Mouse (Mus musculus): ENCODE data around the gene Rnf207. TPM values are rescaled to one million over a fixed set of nuclear protein-coding genes. Genes with fewer than 3 reads are reported as not detected.

Gene Rnf207
- polyA plus RNA-seq, 1 experiment from 2014 or later: 6.9 TPM

- Histone ChIP-seq H3K36me3 (replicated peaks; ENCODE audit: control insufficient read depth, insufficient read depth) (peaks cover 22% of the 10 kb centered on the region), H3K9me3 (ENCODE audit: control insufficient read depth, low read length) (no peaks in the 10 kb centered on the region), H3K4me2 (replicated peaks) (peak overlapping the region; percentile 46), H3K27ac (peak overlapping the region; percentile 91), H3K4me3 (replicated peaks; ENCODE audit: low read length) (no peak overlapping the region), H3K4me1 (replicated peaks; ENCODE audit: control insufficient read depth, insufficient read depth, low read length) (peaks cover 37% of the 10 kb centered on the region), H3K27me3 (ENCODE audit: control insufficient read depth, insufficient read depth, low read length) (no peaks in the 10 kb centered on the region; the same call in 1 of the 2 replicates), H3K9ac (peak overlapping the region; percentile 36; the same call in 1 of the 2 replicates)
- 0 out of 2 replicates have a peak, but pooled peaks have one; percentile 7 for ATAC-seq (ENCODE audit: low FRiP score)
- DNase-seq (ENCODE audit: low spot score): no peak
- WGBS: 37% methylated on average over 8 of the region's 8 CpGs
These were observed 32.1 kb upstream of the Rnf207 start for GRCm38 (mm10) chr4:152350722-152351421.

- peak overlapping the region; percentile 91 for H3K27ac ChIP-seq
- WGBS: 9% methylated on average over 17 of the region's 17 CpGs
- H3K4me2 ChIP-seq (replicated peaks): peak overlapping the region; percentile 46
- H3K36me3 ChIP-seq (replicated peaks; ENCODE audit: control insufficient read depth, insufficient read depth): peaks cover 16% of the 10 kb centered on the region
- H3K9ac ChIP-seq: peak overlapping the region; percentile 56
- no peaks in the 10 kb centered on the region for H3K9me3 ChIP-seq (ENCODE audit: control insufficient read depth, low read length)
- H3K27me3 ChIP-seq (ENCODE audit: control insufficient read depth, insufficient read depth, low read length): no peaks in the 10 kb centered on the region; the same call in 1 of the 2 replicates
- peak; percentile 65 for ATAC-seq (ENCODE audit: low FRiP score)
- H3K4me3 ChIP-seq (replicated peaks; ENCODE audit: low read length): peak overlapping the region; percentile 16
- H3K4me1 ChIP-seq (replicated peaks; ENCODE audit: control insufficient read depth, insufficient read depth, low read length): peaks cover 37% of the 10 kb centered on the region
- peak; percentile 80 for DNase-seq (ENCODE audit: low spot score)
These were observed 31.1 kb upstream of the Rnf207 start for GRCm38 (mm10) chr4:152349837-152350381.

- no peak for ATAC-seq (ENCODE audit: low FRiP score)
- peaks cover 42% of the 10 kb centered on the region for H3K4me1 ChIP-seq (replicated peaks; ENCODE audit: control insufficient read depth, insufficient read depth, low read length)
- WGBS: 53% methylated on average over 7 of the region's 7 CpGs
These were observed 26.5 kb upstream of the Rnf207 start for GRCm38 (mm10) chr4:152345120-152345889.

GRCm38 (mm10) chr4:152344651-152345050 is 25.9 kb upstream of the Rnf207 start:
- Histone ChIP-seq H3K4me1 (replicated peaks; ENCODE audit: control insufficient read depth, insufficient read depth, low read length) (peaks cover 42% of the 10 kb centered on the region), H3K4me3 (replicated peaks; ENCODE audit: low read length) (no peak overlapping the region), H3K9ac (no peak overlapping the region), H3K36me3 (replicated peaks; ENCODE audit: control insufficient read depth, insufficient read depth) (no peaks in the 10 kb centered on the region), H3K9me3 (ENCODE audit: control insufficient read depth, low read length) (no peaks in the 10 kb centered on the region), H3K27me3 (ENCODE audit: control insufficient read depth, insufficient read depth, low read length) (peaks cover 15% of the 10 kb centered on the region), H3K27ac (no peak overlapping the region), H3K4me2 (replicated peaks) (no peak overlapping the region)
- WGBS: 58% methylated on average over 7 of the region's 7 CpGs
- ATAC-seq (ENCODE audit: low FRiP score) (no peak), DNase-seq (ENCODE audit: low spot score) (no peak)

More at GRCm38 (mm10) chr4:152345120-152345889, 26.5 kb upstream of the Rnf207 start:
- Histone ChIP-seq H3K4me2 (replicated peaks) (no peak overlapping the region), H3K27ac (no peak overlapping the region), H3K36me3 (replicated peaks; ENCODE audit: control insufficient read depth, insufficient read depth) (no peaks in the 10 kb centered on the region), H3K4me3 (replicated peaks; ENCODE audit: low read length) (no peak overlapping the region), H3K27me3 (ENCODE audit: control insufficient read depth, insufficient read depth, low read length) (peaks cover 15% of the 10 kb centered on the region), H3K9me3 (ENCODE audit: control insufficient read depth, low read length) (no peaks in the 10 kb centered on the region), H3K9ac (no peak overlapping the region)
- no peak for DNase-seq (ENCODE audit: low spot score)

- H3K27ac ChIP-seq: no peak overlapping the region
- H3K9ac ChIP-seq: no peak overlapping the region
- 6% methylated on average over 5 of the region's 5 CpGs for WGBS
- H3K4me3 ChIP-seq (replicated peaks; ENCODE audit: low read length): no peak overlapping the region
- ATAC-seq (ENCODE audit: low FRiP score) (no peak), DNase-seq (ENCODE audit: low spot score) (no peak)
- peaks cover 37% of the 10 kb centered on the region for H3K4me1 ChIP-seq (replicated peaks; ENCODE audit: control insufficient read depth, insufficient read depth, low read length)
- H3K9me3 ChIP-seq (ENCODE audit: control insufficient read depth, low read length): no peaks in the 10 kb centered on the region
- H3K4me2 ChIP-seq (replicated peaks): no peak overlapping the region
- H3K36me3 ChIP-seq (replicated peaks; ENCODE audit: control insufficient read depth, insufficient read depth): no peaks in the 10 kb centered on the region
- peaks cover 15% of the 10 kb centered on the region for H3K27me3 ChIP-seq (ENCODE audit: control insufficient read depth, insufficient read depth, low read length)
These were observed 24.5 kb upstream of the Rnf207 start for GRCm38 (mm10) chr4:152343296-152343695.

- DNase-seq (ENCODE audit: low spot score) (no peak), ATAC-seq (ENCODE audit: low FRiP score) (no peak)
- H3K4me2 ChIP-seq (replicated peaks): peak overlapping the region; percentile 93
- H3K27me3 ChIP-seq (ENCODE audit: control insufficient read depth, insufficient read depth, low read length): peaks cover 15% of the 10 kb centered on the region
- H3K9ac ChIP-seq: 0 out of 2 replicates have a peak overlapping the region, but pooled peaks have one; percentile 92
- peaks cover 37% of the 10 kb centered on the region for H3K4me1 ChIP-seq (replicated peaks; ENCODE audit: control insufficient read depth, insufficient read depth, low read length)
- 0 out of 2 replicates have a peak overlapping the region, but pooled peaks have one; percentile 79 for H3K4me3 ChIP-seq (replicated peaks; ENCODE audit: low read length)
- no peaks in the 10 kb centered on the region for H3K9me3 ChIP-seq (ENCODE audit: control insufficient read depth, low read length)
- 37% methylated on average over 15 of the region's 15 CpGs for WGBS
- H3K27ac ChIP-seq: no peak overlapping the region
- peaks cover 5% of the 10 kb centered on the region for H3K36me3 ChIP-seq (replicated peaks; ENCODE audit: control insufficient read depth, insufficient read depth)
These were observed 21.9 kb upstream of the Rnf207 start for GRCm38 (mm10) chr4:152340584-152341284.

- DNase-seq (ENCODE audit: low spot score): no peak
These were observed 20.5 kb upstream of the Rnf207 start for GRCm38 (mm10) chr4:152339293-152339790.

GRCm38 (mm10) chr4:152338419-152339292 is 19.9 kb upstream of the Rnf207 start, which contains the start of gene Chd5:
Gene Chd5, plus strand, starts transcription at chr4:152338651.
- under 1% methylated on average over 84 of the region's 120 CpGs for WGBS
- Histone ChIP-seq H3K9ac (peak within 1 kb of the TSS; percentile 92), H3K4me2 (replicated peaks) (peak within 1 kb of the TSS; percentile 93), H3K9me3 (ENCODE audit: control insufficient read depth, low read length) (no peaks in the 10 kb centered on the region), H3K4me1 (replicated peaks; ENCODE audit: control insufficient read depth, insufficient read depth, low read length) (peaks cover 33% of the 10 kb centered on the region), H3K36me3 (replicated peaks; ENCODE audit: control insufficient read depth, insufficient read depth) (peaks cover 16% of the 10 kb centered on the region), H3K27me3 (ENCODE audit: control insufficient read depth, insufficient read depth, low read length) (peaks cover 15% of the 10 kb centered on the region), H3K27ac (peak within 1 kb of the TSS; percentile 83), H3K4me3 (replicated peaks; ENCODE audit: low read length) (peak within 1 kb of the TSS; percentile 79)
- peak; percentile 49 for ATAC-seq (ENCODE audit: low FRiP score)
- DNase-seq (ENCODE audit: low spot score): peak; percentile 53

More at GRCm38 (mm10) chr4:152339293-152339790, 20.5 kb upstream of the Rnf207 start:
- 0 out of 2 replicates have a peak, but pooled peaks have one; percentile 15 for ATAC-seq (ENCODE audit: low FRiP score)
- 0% methylated on average over 16 of the region's 26 CpGs for WGBS
- peak overlapping the region; percentile 83 for H3K27ac ChIP-seq
- peak overlapping the region; percentile 93 for H3K4me2 ChIP-seq (replicated peaks)
- peaks cover 33% of the 10 kb centered on the region for H3K4me1 ChIP-seq (replicated peaks; ENCODE audit: control insufficient read depth, insufficient read depth, low read length)
- H3K9me3 ChIP-seq (ENCODE audit: control insufficient read depth, low read length): no peaks in the 10 kb centered on the region
- peaks cover 15% of the 10 kb centered on the region for H3K27me3 ChIP-seq (ENCODE audit: control insufficient read depth, insufficient read depth, low read length)
- peaks cover 9% of the 10 kb centered on the region for H3K36me3 ChIP-seq (replicated peaks; ENCODE audit: control insufficient read depth, insufficient read depth)
- H3K9ac ChIP-seq: peak overlapping the region; percentile 92
- H3K4me3 ChIP-seq (replicated peaks; ENCODE audit: low read length): peak overlapping the region; percentile 79

Measured in hindbrain, embryonic 14.5 days (tissue).